Mouse (Mus musculus): ENCODE data around the gene Pik3c2b. TPM values are rescaled to one million over a fixed set of nuclear protein-coding genes. Genes with fewer than 3 reads are reported as not detected.
"Not testable (repeated sequence)": the region's sequence is repeated elsewhere in the genome, so short reads cannot be mapped to it uniquely, and the experiment has no call there.

The Pik3c2b gene
- polyA plus RNA-seq, 1 experiment, result 1.8 TPM

GRCm38 (mm10) chr1:133030461-133030860 lies 15.0 kb upstream of the Pik3c2b start, which contains the start of gene Mdm4:
Gene Mdm4 (minus strand): TSS chr1:133030561.
- TF ChIP-seq CEBPB (IDR thresholded peaks at IDR 0.05; ENCODE audit: insufficient read depth, poor library complexity, severe bottlenecking) (no peak), MYOD1 (IDR thresholded peaks at IDR 0.05; ENCODE audit: control insufficient read depth in 1 of 3, insufficient read length in 2 of 3, low read depth in 2 of 3) (no peak), POLR2AphosphoS2 (IDR thresholded peaks at IDR 0.05; ENCODE audit: insufficient read length, low read depth) (no peak), TCF12 (IDR thresholded peaks at IDR 0.05; ENCODE audit: insufficient read depth, poor library complexity, severe bottlenecking) (no peak), REST (IDR thresholded peaks at IDR 0.05; ENCODE audit: insufficient read depth, insufficient read length) (no peak)

GRCm38 (mm10) chr1:133032981-133033315 lies 12.5 kb upstream of the Pik3c2b start:
- H3ac ChIP-seq (ENCODE audit: control insufficient read depth, insufficient read length), result peak overlapping the region; percentile 20
- H3K79me2 ChIP-seq (ENCODE audit: control insufficient read depth, insufficient read depth), result no peaks in the 10 kb centered on the region
- TF ChIP-seq MYOD1 (IDR thresholded peaks at IDR 0.05; ENCODE audit: control insufficient read depth in 1 of 3, insufficient read length in 2 of 3, low read depth in 2 of 3) (no peak), SRF (IDR thresholded peaks at IDR 0.05; ENCODE audit: control insufficient read depth, insufficient read length, low read depth) (no peak)
- H3K4me3 ChIP-seq, result peak overlapping the region; percentile 25
- H3K27me3 ChIP-seq (ENCODE audit: control insufficient read depth, insufficient read depth, insufficient read length), result no peaks in the 10 kb centered on the region
- peak overlapping the region; percentile 65 for H3K4me2 ChIP-seq (ENCODE audit: low read depth)
- no peaks in the 10 kb centered on the region for H3K36me3 ChIP-seq (ENCODE audit: control insufficient read depth, insufficient read depth)

More at GRCm38 (mm10) chr1:133030461-133030860, 15.0 kb upstream of the Pik3c2b start, which contains the start of gene Mdm4:
- no peaks in the 10 kb centered on the region for H3K79me2 ChIP-seq (ENCODE audit: control insufficient read depth, insufficient read depth)
- no peak within 1 kb of the TSS for H3K4me3 ChIP-seq
- H3K4me2 ChIP-seq (ENCODE audit: low read depth), result no peak within 1 kb of the TSS
- no peaks in the 10 kb centered on the region for H3K36me3 ChIP-seq (ENCODE audit: control insufficient read depth, insufficient read depth)
- H3K27me3 ChIP-seq (ENCODE audit: control insufficient read depth, insufficient read depth, insufficient read length), result no peaks in the 10 kb centered on the region
- H3ac ChIP-seq (ENCODE audit: control insufficient read depth, insufficient read length), result no peak within 1 kb of the TSS

GRCm38 (mm10) chr1:133033316-133034090 lies 12.0 kb upstream of the Pik3c2b start:
- Histone ChIP-seq H3K4me3 (peak overlapping the region; percentile 25), H3ac (ENCODE audit: control insufficient read depth, insufficient read length) (peak overlapping the region; percentile 20), H3K27me3 (ENCODE audit: control insufficient read depth, insufficient read depth, insufficient read length) (no peaks in the 10 kb centered on the region), H3K4me2 (ENCODE audit: low read depth) (peak overlapping the region; percentile 65), H3K79me2 (ENCODE audit: control insufficient read depth, insufficient read depth) (no peaks in the 10 kb centered on the region), H3K36me3 (ENCODE audit: control insufficient read depth, insufficient read depth) (no peaks in the 10 kb centered on the region)
- TF ChIP-seq POLR2AphosphoS2 (IDR thresholded peaks at IDR 0.05; ENCODE audit: insufficient read length, low read depth) (no peak), TCF12 (IDR thresholded peaks at IDR 0.05; ENCODE audit: insufficient read depth, poor library complexity, severe bottlenecking) (no peak), MYOD1 (IDR thresholded peaks at IDR 0.05; ENCODE audit: control insufficient read depth in 1 of 3, insufficient read length in 2 of 3, low read depth in 2 of 3) (no peak), SRF (IDR thresholded peaks at IDR 0.05; ENCODE audit: control insufficient read depth, insufficient read length, low read depth) (no peak), E2F4 (IDR thresholded peaks at IDR 0.05; ENCODE audit: insufficient read depth) (no peak), CEBPB (IDR thresholded peaks at IDR 0.05; ENCODE audit: insufficient read depth, poor library complexity, severe bottlenecking) (peak; percentile 87), POLR2A (IDR thresholded peaks at IDR 0.05; ENCODE audit: insufficient read length, low read depth) (no peak)

GRCm38 (mm10) chr1:133034091-133034460 lies 11.4 kb upstream of the Pik3c2b start:
- Histone ChIP-seq H3K27me3 (ENCODE audit: control insufficient read depth, insufficient read depth, insufficient read length) (no peaks in the 10 kb centered on the region), H3K36me3 (ENCODE audit: control insufficient read depth, insufficient read depth) (no peaks in the 10 kb centered on the region), H3ac (ENCODE audit: control insufficient read depth, insufficient read length) (no peak overlapping the region), H3K79me2 (ENCODE audit: control insufficient read depth, insufficient read depth) (no peaks in the 10 kb centered on the region), H3K4me2 (ENCODE audit: low read depth) (peak overlapping the region; percentile 28), H3K4me3 (peak overlapping the region; percentile 25)
- TF ChIP-seq POLR2AphosphoS2 (IDR thresholded peaks at IDR 0.05; ENCODE audit: insufficient read length, low read depth) (no peak), CEBPB (IDR thresholded peaks at IDR 0.05; ENCODE audit: insufficient read depth, poor library complexity, severe bottlenecking) (no peak), POLR2A (IDR thresholded peaks at IDR 0.05; ENCODE audit: insufficient read length, low read depth) (no peak), TCF3 (IDR thresholded peaks at IDR 0.05; ENCODE audit: insufficient read length, low read depth) (no peak), MYOG (IDR thresholded peaks at IDR 0.05; ENCODE audit: control insufficient read depth in 1 of 3, insufficient read depth in 1 of 3, insufficient read length in 2 of 3, low read depth in 2 of 3) (no peak), SRF (IDR thresholded peaks at IDR 0.05; ENCODE audit: control insufficient read depth, insufficient read length, low read depth) (no peak), MYOD1 (IDR thresholded peaks at IDR 0.05; ENCODE audit: control insufficient read depth in 1 of 3, insufficient read length in 2 of 3, low read depth in 2 of 3) (no peak), E2F4 (IDR thresholded peaks at IDR 0.05; ENCODE audit: insufficient read depth) (no peak), USF1 (IDR thresholded peaks at IDR 0.05; ENCODE audit: low read depth) (no peak), TCF12 (IDR thresholded peaks at IDR 0.05; ENCODE audit: insufficient read depth, poor library complexity, severe bottlenecking) (no peak), REST (IDR thresholded peaks at IDR 0.05; ENCODE audit: insufficient read depth, insufficient read length) (no peak), MAX (IDR thresholded peaks at IDR 0.05; ENCODE audit: low read depth) (no peak)

GRCm38 (mm10) chr1:133034682-133035081 lies 10.8 kb upstream of the Pik3c2b start:
- H3K4me2 ChIP-seq (ENCODE audit: low read depth); H3ac ChIP-seq (ENCODE audit: control insufficient read depth, insufficient read length); H3K79me2 ChIP-seq (ENCODE audit: control insufficient read depth, insufficient read depth); H3K27me3 ChIP-seq (ENCODE audit: control insufficient read depth, insufficient read depth, insufficient read length); H3K36me3 ChIP-seq (ENCODE audit: control insufficient read depth, insufficient read depth): not testable (repeated sequence)
- H3K4me3 ChIP-seq, result peak overlapping the region; percentile 25

All from myocyte (in vitro differentiated cells).